In genomic region chr8:45635155-45635554, GRCm38 (mm10) we compare ENCODE assay signal across 15 mouse cellular contexts.
"Had no signal": no experiment of that assay in that cellular context is flagged by ENCODE, and none has a peak within 500 bp of the region (broad histone marks: within the 10 kb centered on the region; RNA-seq: fewer than 3 reads in every experiment).

No protein-coding gene starts in this region.

- H3K9me3 ChIP-seq: limb, embryonic 15.5 days; liver, embryonic 12.5 days; megakaryocyte, embryonic 14.5 days; midbrain, embryonic 15.5 days; neural tube, embryonic 12.5 days had no signal

- H3K27me3 ChIP-seq: limb, embryonic 15.5 days; liver, embryonic 12.5 days; megakaryocyte, embryonic 14.5 days; midbrain, embryonic 15.5 days; neural tube, embryonic 12.5 days had no signal

- ATAC-seq: liver, embryonic 12.5 days; midbrain, embryonic 15.5 days had no signal

- H3K27ac ChIP-seq: kidney, postnatal 0 days; limb, embryonic 15.5 days; liver, embryonic 12.5 days; midbrain, embryonic 15.5 days; neural tube, embryonic 12.5 days; stomach, postnatal 0 days had no signal

- H3K9ac ChIP-seq: limb, embryonic 15.5 days; liver, embryonic 12.5 days; lung, embryonic 14.5 days; midbrain, embryonic 15.5 days; neural tube, embryonic 12.5 days had no signal

- DNase-seq: kidney, adult 9 months; kidney, postnatal 36 days; lung, embryonic 14.5 days; lung, postnatal 10 days; lung, postnatal 4 days; thymus, adult 18-20 months; thymus, postnatal 25 days had no signal

- H3K4me2 ChIP-seq: limb, embryonic 15.5 days; liver, embryonic 12.5 days; lung, embryonic 14.5 days; midbrain, embryonic 11.5 days; midbrain, embryonic 15.5 days; neural tube, embryonic 12.5 days had no signal

- H3K4me3 ChIP-seq: limb, embryonic 15.5 days; liver, embryonic 12.5 days; megakaryocyte, embryonic 14.5 days; midbrain, embryonic 15.5 days; neural tube, embryonic 12.5 days had no signal

- H3K4me1 ChIP-seq: limb, embryonic 15.5 days; liver, embryonic 12.5 days; megakaryocyte, embryonic 14.5 days; neural tube, embryonic 12.5 days had no signal

- H3K36me3 ChIP-seq: limb, embryonic 15.5 days; liver, embryonic 12.5 days; midbrain, embryonic 15.5 days; neural tube, embryonic 12.5 days had no signal
